Mouse (Mus musculus) heart, adult 2 months (tissue): ENCODE data around the gene Gm9733. TPM values are rescaled to one million over a fixed set of nuclear protein-coding genes. Genes with fewer than 3 reads are reported as not detected.
"Not testable (repeated sequence)": the region's sequence is repeated elsewhere in the genome, so short reads cannot be mapped to it uniquely, and the experiment has no call there.

Experiments
- DNase-seq, 2 experiments: peaks; one replicate each; pipeline ENCODE4 v3.0.0; 2021
- H3K27ac ChIP-seq: fragments of 200-600 bp; 2 replicates; pipeline ENCODE4 v1.8.1; 2022
- H3K27me3 ChIP-seq: fragments of 200-500 bp; 2 replicates; pipeline ENCODE4 v1.6.1; 2012; ENCODE audit warnings: mild to moderate bottlenecking, low read length, inconsistent platforms, mixed read lengths; ENCODE audit not compliant: control insufficient read depth, insufficient read depth
- H3K36me3 ChIP-seq: fragments of 200-500 bp; 2 replicates; pipeline ENCODE4 v1.6.1; 2012; ENCODE audit warnings: low read length, inconsistent platforms; ENCODE audit not compliant: control insufficient read depth, insufficient read depth
- H3K4me1 ChIP-seq: fragments of 200-500 bp; 2 replicates; pipeline ENCODE4 v1.6.1; 2011; ENCODE audit warnings: low read length; ENCODE audit not compliant: control insufficient read depth, insufficient read depth
- H3K4me3 ChIP-seq: fragments of 200-600 bp; 2 replicates; pipeline ENCODE4 v1.8.1; 2022
- H3K79me2 ChIP-seq: fragments of 200-500 bp; replicated peaks from 2 replicates; pipeline ENCODE4 v1.6.1; 2012; ENCODE audit warnings: mild to moderate bottlenecking, inconsistent platforms, low read length, moderate library complexity, mixed read lengths; ENCODE audit not compliant: control insufficient read depth, insufficient read depth
- H3K9ac ChIP-seq: fragments of 200-500 bp; 2 replicates; pipeline ENCODE4 v1.6.1; 2012; ENCODE audit warnings: low read depth, mild to moderate bottlenecking, control low read depth, inconsistent platforms, low read length, mixed read lengths
- CTCF ChIP-seq: fragments of 200-600 bp; IDR thresholded peaks from 2 replicates; pipeline ENCODE4 v1.8.1; 2022; ENCODE audit warnings: antibody characterized with exemption, mild to moderate bottlenecking, moderate library complexity
- EP300 ChIP-seq: fragments of 200-500 bp; IDR thresholded peaks from 2 replicates; pipeline ENCODE4 v1.6.1; 2011; ENCODE audit warnings: low read depth, low read length, control low read depth; ENCODE audit not compliant: insufficient read depth
- POLR2A ChIP-seq: fragments of 200-500 bp; IDR thresholded peaks from 2 replicates; pipeline ENCODE4 v1.6.1; 2011; ENCODE audit warnings: mild to moderate bottlenecking, low read depth, low read length, control low read depth; ENCODE audit not compliant: insufficient read depth
- WGBS: fragments of 180-500 bp; shearing (Covaris S2); methylation state at CpG from one replicate; pipeline ENCODE4 v1.1.7; 2018; 5-methylcytosine and 5-hydroxymethylcytosine counted together
- intact Hi-C: fragments of 180-260 bp; cut with DNase I; formaldehyde crosslinking; loops from one replicate; pipeline ENCODE4 v1.15.1; 2025
- long read RNA-seq: library from polyadenylated mRNA; stranded (forward); transcript quantifications from one replicate; pipeline ENCODE4 v2.0.0, GENCODE M21; 2021
- polyA plus RNA-seq: library from polyadenylated mRNA; depleted of rRNA; stranded (reverse); fragments of >200 nt; gene quantifications from 2 replicates; pipeline ENCODE4 v1.2.3, GENCODE M21; 2012; rRNA removed
- total RNA-seq, 2 experiments: library from RNA; stranded (reverse); gene quantifications; 2 replicates each; pipeline ENCODE4 v1.2.3; 2021

Gene Gm9733
- total RNA-seq (not detected), polyA plus RNA-seq (0.20 TPM in 1 of 2 replicates, not detected in the other)
- long read RNA-seq = 0 reads

DNA sequence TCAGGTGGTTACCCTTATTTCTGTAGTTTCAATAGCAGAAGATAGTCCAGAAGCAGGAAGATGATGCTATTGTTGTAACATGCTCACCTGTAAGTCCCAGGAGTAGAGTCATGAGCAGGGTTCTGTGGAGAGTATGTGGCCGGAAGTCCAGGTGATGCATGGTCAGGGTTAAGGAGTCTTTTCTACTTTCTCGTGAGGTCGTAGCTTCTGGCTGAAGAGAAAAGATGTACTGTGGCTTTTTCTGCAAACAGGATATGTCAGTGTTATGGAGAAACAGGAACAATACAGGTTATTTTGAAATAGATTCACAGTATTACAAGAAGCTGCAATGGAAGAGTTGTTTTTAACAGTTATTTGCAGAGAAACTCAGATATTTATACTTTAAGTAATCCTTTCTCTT, at the start of gene Gm9733:
Gene Gm9733, minus strand, starts transcription at position 240 of the 400 bp plus-strand sequence.
- no peak for TF ChIP-seq POLR2A
- TF ChIP-seq EP300 = no peak
- no peak for TF ChIP-seq CTCF
- 74% methylated on average over 3 of the region's 3 CpGs for WGBS
- no peak for DNase-seq
- no peak within 1 kb of the TSS for H3K27ac ChIP-seq
- intact Hi-C loops = no loop called here
- H3K9ac ChIP-seq = no peak within 1 kb of the TSS
- H3K36me3 ChIP-seq = no peaks in the 10 kb centered on the region
- H3K27me3 ChIP-seq = no peaks in the 10 kb centered on the region
- no peaks in the 10 kb centered on the region for H3K79me2 ChIP-seq
- H3K4me1 ChIP-seq = no peaks in the 10 kb centered on the region
- H3K4me3 ChIP-seq = no peak within 1 kb of the TSS

DNA sequence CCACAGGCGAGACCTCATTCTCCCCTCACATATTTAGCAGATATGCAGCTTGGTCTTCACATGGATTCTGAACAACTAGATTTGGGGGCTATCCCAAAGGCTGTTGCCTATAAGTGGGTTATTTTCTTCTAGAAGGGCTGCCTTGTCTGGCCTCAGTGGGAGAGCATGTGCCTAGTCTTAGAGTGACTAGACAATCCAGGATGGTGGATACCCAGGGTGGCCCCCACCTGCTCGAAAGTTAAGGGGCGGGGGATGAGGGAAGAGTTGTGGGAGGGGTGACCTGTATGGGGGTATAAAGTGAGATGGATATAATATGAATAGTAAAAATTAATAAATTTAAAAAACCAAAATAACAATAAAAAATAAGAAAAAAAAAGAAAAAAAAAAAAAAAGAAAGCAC, 23.6 kb upstream of the Gm9733 start:
- H3K4me3 ChIP-seq, H3K27me3 ChIP-seq, H3K4me1 ChIP-seq, DNase-seq, H3K79me2 ChIP-seq, intact Hi-C loops, H3K36me3 ChIP-seq, H3K9ac ChIP-seq, H3K27ac ChIP-seq: not testable (repeated sequence)
- WGBS = 65% methylated on average over 3 of the region's 3 CpGs

DNA sequence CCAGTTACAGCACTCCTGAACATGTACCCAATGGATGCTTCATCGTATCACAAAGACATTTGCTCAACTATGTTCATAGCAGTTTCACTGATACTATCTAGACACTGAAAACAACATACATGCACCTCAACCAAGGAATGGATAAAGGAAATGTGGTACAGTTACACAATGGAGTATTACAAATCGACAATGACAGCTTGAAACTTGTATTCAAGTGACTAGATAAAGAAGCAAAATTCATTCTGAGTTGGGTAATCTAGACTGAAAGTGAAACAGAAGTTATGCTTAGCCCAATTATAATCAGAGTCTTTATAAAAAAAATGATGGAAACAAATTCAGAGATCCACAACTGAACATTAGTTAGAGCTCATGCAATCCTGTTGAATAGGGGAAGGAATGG, 18.2 kb upstream of the Gm9733 start:
- DNase-seq, H3K36me3 ChIP-seq, intact Hi-C loops, H3K27me3 ChIP-seq, H3K4me3 ChIP-seq, H3K4me1 ChIP-seq, H3K9ac ChIP-seq, H3K79me2 ChIP-seq, H3K27ac ChIP-seq: not testable (repeated sequence)
- WGBS = 83% methylated on average over 1 of the region's 2 CpGs

DNA sequence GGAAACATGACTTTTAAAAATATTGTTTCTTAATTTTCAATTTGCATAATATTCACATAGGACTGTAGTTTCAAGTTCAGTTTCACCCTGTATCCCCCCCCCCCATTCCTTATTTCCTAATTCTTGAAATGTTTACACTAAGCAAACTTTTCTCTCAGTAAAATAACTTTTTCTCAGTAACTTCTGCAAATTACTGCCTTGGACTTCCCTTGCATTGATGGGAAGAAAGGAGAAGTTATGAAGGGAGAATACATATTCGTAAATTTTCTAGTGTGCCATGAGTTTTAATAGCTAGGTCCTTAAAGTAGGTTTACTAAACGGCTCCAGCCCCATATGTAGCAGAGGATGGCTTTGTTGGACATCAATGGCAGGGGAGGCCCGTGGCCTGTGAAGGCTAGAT, 13.5 kb upstream of the Gm9733 start:
- 38% methylated on average over 3 of the region's 3 CpGs for WGBS
- H3K9ac ChIP-seq, H3K36me3 ChIP-seq, intact Hi-C loops, H3K4me3 ChIP-seq, H3K4me1 ChIP-seq, H3K27ac ChIP-seq, H3K79me2 ChIP-seq, DNase-seq, H3K27me3 ChIP-seq: not testable (repeated sequence)

DNA sequence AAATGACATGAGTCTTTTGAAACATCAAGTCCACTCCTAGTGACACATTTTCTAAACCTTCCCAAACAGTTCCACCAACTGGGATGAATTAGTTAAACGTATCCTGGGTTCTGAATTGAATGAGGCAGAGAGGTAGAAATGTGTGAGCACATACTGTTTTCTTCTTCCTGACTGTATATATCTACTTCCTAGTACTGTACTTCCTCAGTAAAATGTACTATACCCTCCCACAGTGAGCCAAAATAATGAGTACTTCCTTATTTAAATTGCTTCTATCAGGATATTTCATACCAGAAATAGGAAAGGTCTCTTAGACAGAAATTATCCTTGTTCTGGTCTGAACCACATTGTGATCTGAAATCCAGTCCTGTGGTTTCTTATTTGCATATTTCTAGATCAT, 8.2 kb upstream of the Gm9733 start:
- H3K36me3 ChIP-seq = no peaks in the 10 kb centered on the region
- TF ChIP-seq CTCF (no peak), EP300 (no peak), POLR2A (no peak)
- no peak overlapping the region for H3K9ac ChIP-seq
- DNase-seq = no peak
- intact Hi-C loops = no loop called here
- no peak overlapping the region for H3K27ac ChIP-seq
- H3K27me3 ChIP-seq = no peaks in the 10 kb centered on the region
- no peak overlapping the region for H3K4me3 ChIP-seq
- no peaks in the 10 kb centered on the region for H3K4me1 ChIP-seq
- WGBS = 53% methylated on average over 1 of the region's 1 CpGs
- no peaks in the 10 kb centered on the region for H3K79me2 ChIP-seq

DNA sequence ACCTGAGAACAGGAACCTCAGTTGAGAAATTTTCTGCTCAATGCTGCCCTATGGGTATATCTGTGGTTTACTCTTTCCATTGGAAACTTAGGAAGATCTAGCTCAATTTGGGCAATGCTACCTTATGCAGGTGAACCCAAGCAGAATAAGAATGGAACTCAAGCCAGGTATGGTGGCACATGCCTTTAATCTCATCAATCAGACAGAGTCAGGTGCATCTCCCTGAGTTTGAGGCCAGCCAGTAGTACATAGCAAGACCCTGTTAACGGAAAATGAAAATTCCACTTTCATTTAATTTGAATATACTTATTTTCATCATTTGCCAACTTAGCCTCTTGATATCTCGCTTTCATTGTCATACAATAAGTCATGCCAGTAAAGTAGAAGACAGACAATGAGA, 2.1 kb upstream of the Gm9733 start:
- Histone ChIP-seq H3K27ac (no peak overlapping the region), H3K4me1 (no peaks in the 10 kb centered on the region), H3K79me2 (no peaks in the 10 kb centered on the region), H3K27me3 (no peaks in the 10 kb centered on the region), H3K36me3 (no peaks in the 10 kb centered on the region), H3K4me3 (no peak overlapping the region), H3K9ac (no peak overlapping the region)
- 54% methylated on average over 2 of the region's 2 CpGs for whole genome bisulfite sequencing
- no peak for DNase-seq
- no peak for TF ChIP-seq CTCF
- TF ChIP-seq EP300 = no peak
- no peak for TF ChIP-seq POLR2A
- intact Hi-C loops = no loop called here

DNA sequence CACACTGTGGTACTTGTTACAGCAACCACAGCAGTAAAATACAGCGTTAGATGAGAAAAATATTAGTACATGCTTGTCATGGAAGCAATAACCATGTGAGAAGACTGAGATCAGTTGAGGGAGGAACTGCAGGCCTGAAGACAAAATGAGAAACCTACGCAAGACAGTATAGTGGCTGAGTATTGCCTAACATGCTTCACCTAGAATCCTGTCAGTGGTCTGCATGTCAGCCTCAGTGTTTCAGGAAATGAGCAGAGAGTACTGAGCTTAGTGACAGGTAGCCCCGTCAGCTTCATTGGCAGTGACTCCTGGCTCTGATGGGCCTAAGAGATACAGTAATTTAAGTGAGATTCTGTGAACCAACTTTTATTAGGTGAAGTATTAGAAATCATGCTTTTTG, 557 bp downstream of the Gm9733 start:
- intact Hi-C loops = no loop called here
- Histone ChIP-seq H3K36me3 (no peaks in the 10 kb centered on the region), H3K27ac (no peak overlapping the region), H3K9ac (no peak overlapping the region), H3K4me3 (no peak overlapping the region), H3K27me3 (no peaks in the 10 kb centered on the region), H3K4me1 (no peaks in the 10 kb centered on the region), H3K79me2 (no peaks in the 10 kb centered on the region)
- WGBS = 55% methylated on average over 3 of the region's 3 CpGs
- TF ChIP-seq POLR2A = no peak
- no peak for TF ChIP-seq CTCF
- TF ChIP-seq EP300 = no peak
- DNase-seq = no peak
